Mouse (Mus musculus): Measurements from ENCODE around the gene Calml4.

Gene Calml4

GRCm38 (mm10) chr9:62903841-62904240 lies 46.0 kb downstream of the Calml4 start:
- DNase-seq: no peak

GRCm38 (mm10) chr9:62905039-62905438 lies 47.2 kb downstream of the Calml4 start:
- no peak for DNase-seq

GRCm38 (mm10) chr9:62913390-62914069 lies 55.6 kb downstream of the Calml4 start:
- no peak for DNase-seq

GRCm38 (mm10) chr9:62917059-62917458 lies 59.2 kb downstream of the Calml4 start:
- DNase-seq: no peak

GRCm38 (mm10) chr9:62920877-62921276 lies 63.0 kb downstream of the Calml4 start:
- DNase-seq: no peak

GRCm38 (mm10) chr9:62924886-62925610 lies 67.2 kb downstream of the Calml4 start:
- DNase-seq: no peak
